Mouse (Mus musculus) ES-E14 (cell line): ENCODE data around the gene Reep3.

Experiments
- CHD2 ChIP-seq: IDR thresholded peaks from 2 replicates; pipeline ENCODE4 v1.6.1; 2014; ENCODE audit warnings: mild to moderate bottlenecking, low read depth, low read length, inconsistent platforms
- HCFC1 ChIP-seq: IDR thresholded peaks from 2 replicates; pipeline ENCODE4 v1.6.1; 2012; ENCODE audit warnings: low read length, inconsistent platforms, borderline replicate concordance; ENCODE audit not compliant: insufficient read depth
- MAFK ChIP-seq: IDR thresholded peaks from 2 replicates; pipeline ENCODE4 v1.6.1; 2014; ENCODE audit warnings: mild to moderate bottlenecking, low read depth, low read length, inconsistent platforms; ENCODE audit not compliant: insufficient read depth
- ZC3H11A ChIP-seq: IDR thresholded peaks from 2 replicates; pipeline ENCODE4 v1.6.1; 2012; ENCODE audit warnings: low read depth, mild to moderate bottlenecking, inconsistent platforms, low read length, borderline replicate concordance
- ZNF384 ChIP-seq: IDR thresholded peaks from 2 replicates; pipeline ENCODE4 v1.6.1; 2012; ENCODE audit warnings: low read depth, low read length, inconsistent platforms

DNA sequence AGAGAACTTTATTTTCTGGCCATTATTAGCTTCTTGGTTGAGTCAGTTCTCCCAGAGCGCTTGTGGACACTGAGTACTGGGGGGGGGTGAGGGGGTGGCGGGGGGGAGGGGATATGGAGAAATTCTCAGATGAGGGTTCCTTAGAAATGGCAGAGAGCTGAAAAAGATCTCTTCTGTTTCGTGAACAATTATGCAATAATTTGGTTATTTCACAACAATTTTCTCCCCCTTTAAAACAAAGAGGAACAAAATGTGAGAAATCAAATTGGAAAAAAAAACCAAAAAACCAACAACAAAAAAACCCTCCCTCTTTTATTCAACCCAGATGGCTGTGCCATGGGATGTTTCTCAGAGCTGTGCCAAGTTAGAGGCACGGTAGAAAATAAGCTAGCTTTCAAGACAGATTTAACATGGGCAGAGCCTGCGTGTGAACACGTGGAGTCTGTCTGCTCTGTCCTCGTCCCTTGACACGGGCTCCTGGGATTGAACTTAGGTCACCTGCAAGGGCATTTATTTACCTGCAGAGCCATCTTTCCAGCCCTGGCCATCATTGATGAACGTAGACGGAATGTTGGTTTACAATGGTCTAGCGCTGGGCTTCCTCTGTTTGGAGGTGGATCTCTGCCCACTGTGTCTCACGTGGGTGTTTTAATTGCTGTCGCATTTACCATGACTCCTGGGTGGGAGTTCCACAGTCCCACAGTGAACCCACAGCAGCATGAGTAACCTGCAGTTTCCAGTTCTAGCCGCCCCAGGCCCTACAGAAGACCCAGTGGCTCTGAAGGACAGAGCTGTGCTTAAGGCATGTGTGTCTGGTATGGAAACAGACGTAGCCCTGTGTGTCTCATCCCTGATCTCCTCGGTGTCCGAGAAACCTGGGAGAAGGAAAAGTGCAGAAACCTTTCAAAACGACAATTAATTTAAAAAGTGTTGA, 48.8 kb downstream of the Reep3 start:
- TF ChIP-seq CHD2 (no peak), ZNF384 (no peak), ZC3H11A (no peak), MAFK (no peak), HCFC1 (no peak)
